Mouse (Mus musculus) thymus, postnatal 4 days (tissue): Measurements from ENCODE around the gene Raf1.

Source experiments
- DNase-seq: peaks from one replicate; pipeline ENCODE4 v3.0.0; 2021

The Raf1 gene

GRCm38 (mm10) chr6:115610301-115610700 is 66.1 kb downstream of the Raf1 start:
- DNase-seq, result peak; percentile 58

- DNase-seq, result peak; percentile 72
Observed at GRCm38 (mm10) chr6:115609121-115609520, 67.3 kb downstream of the Raf1 start.

GRCm38 (mm10) chr6:115607429-115607828 is 69.0 kb downstream of the Raf1 start:
- DNase-seq, result no peak

DNA sequence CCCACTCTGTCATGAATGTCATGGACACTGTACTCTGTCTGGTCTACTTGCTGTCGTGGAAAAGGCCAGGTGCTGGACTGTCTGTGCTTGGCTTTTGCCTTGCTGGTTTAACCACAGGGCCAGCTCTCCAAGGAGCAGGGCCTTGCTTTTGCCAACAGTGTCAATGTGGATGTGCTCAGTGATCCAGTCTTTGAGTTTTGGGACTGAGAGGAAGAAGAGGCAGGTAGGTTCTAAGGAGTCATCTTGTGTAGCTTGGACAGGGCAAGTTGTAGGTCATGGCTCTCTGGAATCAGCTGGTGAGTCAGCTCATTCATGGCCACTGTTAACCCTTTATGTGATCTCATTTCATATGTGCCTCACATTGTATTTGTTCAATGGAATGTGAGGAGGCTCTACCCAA is 70.0 kb downstream of the Raf1 start:
- no peak for DNase-seq

DNA sequence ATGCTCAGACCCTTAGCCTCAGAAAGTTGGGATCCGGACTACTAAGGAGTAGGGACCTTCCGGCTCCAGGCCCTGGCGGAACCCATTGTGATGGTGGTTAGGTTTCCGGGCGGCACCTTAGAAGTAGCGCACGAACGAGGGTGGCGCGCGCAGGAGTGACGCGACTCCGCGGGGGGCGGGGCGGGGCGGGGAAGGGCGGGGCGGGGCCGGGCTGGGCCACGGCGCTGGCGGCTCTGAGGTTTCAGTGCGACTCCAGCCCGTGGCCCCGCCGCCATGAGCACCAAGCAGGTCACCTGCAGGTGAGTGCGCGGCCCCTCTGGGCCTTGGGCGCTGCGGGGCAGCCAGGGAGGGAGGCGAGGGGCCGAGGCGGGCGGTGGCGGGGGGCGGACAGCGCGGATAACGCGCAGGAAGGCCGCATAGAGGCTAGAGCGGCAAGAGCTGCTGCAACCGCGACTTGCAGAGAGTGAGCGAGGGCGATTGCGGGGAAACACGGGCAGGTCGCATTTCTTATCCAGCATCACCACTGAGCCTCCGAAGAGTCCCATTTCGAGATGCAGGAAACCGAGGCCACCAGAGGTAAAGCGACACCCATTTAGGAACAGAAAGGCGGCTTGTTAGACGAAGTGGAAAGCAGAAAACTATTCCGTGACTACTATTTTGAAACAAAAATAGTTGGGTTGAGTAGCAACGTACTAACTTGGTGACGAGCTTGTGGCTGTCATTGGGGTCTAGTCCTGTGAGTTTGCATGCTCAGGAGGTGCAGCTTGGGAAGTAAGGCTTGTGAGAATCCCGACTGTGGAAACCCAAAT is 74.5 kb downstream of the Raf1 start, which contains the start of gene Mkrn2:
Gene Mkrn2, plus strand, starts transcription at position 188 of the 809 bp plus-strand sequence.
- DNase-seq, result peak; percentile 91

DNA sequence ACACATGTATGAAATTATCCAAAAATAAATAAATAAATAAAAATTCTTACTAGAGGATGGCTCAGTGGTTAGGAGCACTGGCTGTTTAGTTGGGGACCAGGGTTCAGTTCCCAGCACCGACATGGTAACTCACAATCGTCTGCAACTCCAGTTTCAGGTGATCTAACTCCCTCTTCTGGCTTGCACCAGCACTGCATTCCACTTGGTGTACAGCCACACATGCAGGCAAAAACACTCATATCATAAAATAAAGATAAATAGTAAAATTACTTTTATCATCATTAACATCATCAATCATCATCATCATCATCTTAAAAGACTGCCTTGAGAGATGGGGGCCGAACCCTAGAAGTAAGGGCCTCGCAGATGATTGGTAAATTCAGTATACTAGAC is 75.1 kb downstream of the Raf1 start:
- DNase-seq, result peak; percentile 48

GRCm38 (mm10) chr6:115595667-115596066 is 80.8 kb downstream of the Raf1 start:
- no peak for DNase-seq

DNA sequence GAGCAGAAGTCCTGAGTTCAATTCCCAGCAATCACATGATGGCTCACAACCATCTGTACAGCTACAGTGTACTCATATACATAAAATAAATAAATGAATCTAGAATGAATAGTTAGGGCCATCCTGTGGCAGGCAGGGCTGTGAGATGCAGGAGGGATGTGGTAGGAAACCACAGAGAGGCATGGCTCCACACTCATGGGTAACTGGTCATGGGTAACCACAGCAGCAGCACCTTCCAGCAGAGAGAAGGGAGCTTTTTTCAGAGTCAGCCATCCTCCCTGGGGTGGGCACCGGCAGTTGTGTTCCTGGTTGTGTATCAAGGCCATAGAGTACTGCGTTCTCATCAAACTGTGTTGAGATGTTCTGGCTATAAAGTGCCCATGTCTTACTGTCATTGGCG is 82.0 kb downstream of the Raf1 start:
- peak; percentile 49 for DNase-seq

- no peak for DNase-seq
Observed at GRCm38 (mm10) chr6:115593252-115593651, 83.2 kb downstream of the Raf1 start.

GRCm38 (mm10) chr6:115592458-115592857 is 84.0 kb downstream of the Raf1 start, which contains the start of gene Mkrn2os:
TSS of gene Mkrn2os (minus strand) at chr6:115592576.
- no peak for DNase-seq

DNA sequence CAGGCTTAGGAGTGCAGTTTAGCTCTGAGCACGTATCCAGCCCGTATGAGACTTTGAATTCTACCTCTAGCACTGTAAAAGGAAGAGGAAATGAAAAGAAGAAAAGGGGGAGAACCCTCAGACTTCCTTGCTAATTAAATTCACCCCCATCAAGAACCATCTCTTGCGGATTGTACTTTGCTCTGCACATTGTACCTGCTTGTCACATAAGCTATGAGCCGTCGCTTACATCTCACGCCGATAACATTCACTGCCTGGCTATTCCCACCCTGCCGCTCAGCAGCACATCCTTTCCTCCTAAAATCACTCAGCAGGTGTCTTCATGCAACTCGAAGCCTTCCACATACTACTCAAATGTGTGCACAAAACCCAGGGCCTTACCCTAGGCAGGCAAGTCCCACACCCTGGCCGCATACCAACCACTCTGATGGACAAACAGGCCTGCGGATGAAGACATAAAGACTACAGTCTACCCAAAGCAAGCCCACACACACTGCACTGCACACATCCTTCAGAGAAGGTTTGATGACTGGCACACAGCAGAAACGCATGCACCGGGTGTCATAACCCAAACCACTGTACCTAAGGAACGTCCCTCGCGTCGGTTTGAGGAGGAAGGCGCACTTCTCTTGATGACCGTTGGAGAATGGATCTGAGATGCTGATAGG is 84.6 kb downstream of the Raf1 start:
- DNase-seq, result no peak

- no peak for DNase-seq
Observed at GRCm38 (mm10) chr6:115586321-115586720, 90.1 kb downstream of the Raf1 start.

DNA sequence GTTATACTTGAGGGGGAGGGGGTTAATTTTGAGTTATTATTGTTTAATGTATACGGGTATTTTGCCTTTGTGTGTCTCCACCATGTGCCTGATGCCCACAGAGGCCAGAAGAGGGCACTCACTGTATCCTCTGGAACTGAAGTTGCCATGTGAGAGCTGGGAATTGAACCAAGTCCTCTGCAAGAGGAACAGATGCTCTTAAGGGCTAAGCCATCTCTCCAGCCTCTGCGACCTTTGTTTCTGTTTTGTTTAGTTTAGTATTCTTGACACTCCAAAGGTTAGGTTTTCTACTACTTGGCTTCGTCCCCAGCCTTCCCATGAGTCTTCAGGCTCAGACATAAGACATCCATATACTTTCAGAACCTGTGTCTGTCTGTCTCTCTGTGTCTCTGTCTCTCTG is 92.3 kb downstream of the Raf1 start:
- DNase-seq, result no peak

GRCm38 (mm10) chr6:115583430-115584125 is 92.9 kb downstream of the Raf1 start:
- no peak for DNase-seq

DNA sequence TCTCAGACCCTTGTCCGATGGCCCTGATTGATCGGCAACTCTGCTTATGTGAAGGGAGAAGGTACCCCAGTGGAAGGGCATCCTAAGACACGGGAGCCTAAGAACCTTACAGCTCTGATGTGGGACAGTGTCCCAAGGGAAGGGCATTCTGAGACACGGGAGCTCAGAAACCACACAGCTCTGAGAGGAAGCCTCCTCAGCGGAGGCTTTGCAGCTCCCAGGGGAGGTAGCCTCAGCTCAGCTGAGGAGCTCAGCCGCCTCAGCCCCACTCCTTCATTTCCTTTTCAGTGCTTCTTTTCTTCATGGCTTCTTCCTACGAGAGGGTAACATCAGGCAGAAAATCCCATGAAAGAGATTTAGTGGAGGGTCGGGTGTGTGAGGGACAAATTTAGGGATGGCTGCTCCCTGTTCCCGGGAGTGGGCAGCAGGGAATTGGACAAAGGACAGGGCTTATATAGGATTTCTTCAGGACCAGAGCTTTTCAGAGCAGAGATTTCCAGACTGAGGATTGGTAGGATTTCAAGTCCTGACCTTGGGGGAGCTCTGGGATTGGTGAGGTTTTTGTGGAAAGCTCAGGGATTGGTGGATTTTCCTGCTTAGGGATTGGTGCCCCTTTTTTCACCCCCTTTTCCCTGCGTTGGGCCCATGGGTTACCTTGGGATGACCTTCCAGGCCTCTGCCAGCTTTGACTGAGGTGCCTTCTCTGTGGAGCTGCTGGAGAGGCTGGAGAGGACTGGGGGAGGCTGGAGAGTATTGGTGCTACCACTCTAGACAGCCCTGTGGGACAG is 93.9 kb downstream of the Raf1 start:
- no peak for DNase-seq

DNA sequence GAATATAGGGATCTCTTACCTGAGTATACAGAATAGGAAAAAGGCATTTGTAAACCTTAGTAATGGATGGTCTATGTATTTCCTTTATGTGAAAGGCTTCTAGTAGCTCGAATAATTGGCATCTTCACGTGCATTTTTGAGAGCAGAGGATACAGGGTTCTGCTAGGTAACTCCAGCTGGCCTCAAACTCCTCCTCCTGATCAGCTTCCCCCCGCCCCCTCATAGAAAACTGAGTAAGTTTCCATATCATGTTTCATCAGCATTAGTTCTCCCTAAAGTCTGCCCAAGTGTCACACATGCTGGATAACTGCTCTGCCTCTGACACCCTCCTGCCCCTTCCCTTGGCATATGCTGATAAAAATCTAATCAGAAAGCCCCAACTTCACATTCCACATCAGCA is 95.6 kb downstream of the Raf1 start:
- DNase-seq, result no peak

DNA sequence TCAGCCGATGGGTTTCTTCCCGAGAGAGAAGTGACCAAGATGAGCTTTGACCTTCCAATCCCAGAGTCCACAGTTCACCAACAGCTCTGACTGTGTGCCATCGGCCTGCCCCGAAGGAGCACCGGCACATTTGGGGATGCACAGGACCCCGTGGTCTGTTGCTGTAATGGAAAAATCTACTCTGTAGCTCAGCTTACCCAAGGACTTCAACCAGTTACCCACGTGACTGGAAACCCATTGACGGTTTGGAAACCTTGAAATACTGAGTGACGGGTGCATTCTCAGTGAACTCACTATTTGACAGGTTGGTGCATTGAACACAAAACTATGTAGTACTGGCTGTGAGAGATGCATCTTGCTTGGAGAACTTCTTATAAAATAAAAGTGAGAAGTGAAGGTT is 98.5 kb downstream of the Raf1 start:
- DNase-seq, result no peak

DNA sequence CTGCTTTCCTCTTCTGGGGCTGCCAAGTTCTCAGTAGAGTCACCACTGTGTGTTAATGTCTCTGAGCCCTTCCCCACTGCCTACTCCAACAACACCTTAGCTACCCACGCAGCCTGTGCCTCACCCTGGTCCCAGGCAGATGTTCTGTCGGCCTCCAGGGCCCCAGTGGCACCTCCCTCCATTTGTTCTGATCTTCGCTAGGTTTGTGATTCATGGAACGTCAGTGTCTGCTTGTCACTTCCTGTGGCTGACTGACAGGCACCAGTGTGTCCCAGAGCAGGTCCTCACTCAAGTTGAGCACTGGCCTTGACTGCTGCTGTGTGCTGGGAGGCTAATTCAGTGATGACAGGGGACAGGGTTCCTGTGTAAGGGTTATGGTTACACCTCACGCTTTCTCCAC is 99.0 kb downstream of the Raf1 start:
- no peak for DNase-seq

- DNase-seq, result no peak
Observed at GRCm38 (mm10) chr6:115574171-115574570, 102.3 kb downstream of the Raf1 start.
